Mouse (Mus musculus) embryo, embryonic 10.5 days (tissue): ENCODE data around the gene Efcc1.

Experiments
- DNase-seq: peaks from one replicate; pipeline ENCODE4 v3.0.0-alpha.2; 2015; ENCODE audit warnings: low spot score

Gene Efcc1

DNA sequence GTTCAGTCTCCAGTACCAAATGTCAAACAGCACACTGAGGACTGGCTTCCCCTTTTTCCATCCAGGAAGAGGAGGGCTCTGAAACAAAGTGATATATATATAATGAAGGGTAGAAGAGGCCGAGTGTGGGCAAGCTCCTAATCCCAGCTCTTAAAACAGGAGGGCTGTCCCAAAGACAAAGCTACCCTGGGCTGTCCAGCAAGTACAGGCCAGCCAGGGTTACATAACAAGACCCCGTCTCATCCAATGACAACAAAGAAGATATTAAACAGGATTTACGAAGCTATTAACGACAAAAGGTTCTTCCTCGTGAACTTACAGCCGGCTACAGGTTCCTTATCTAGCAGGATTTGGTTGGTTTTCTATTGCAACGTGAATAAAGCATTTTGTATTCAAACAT lies 74.2 kb downstream of the Efcc1 start:
- DNase-seq = no peak

DNA sequence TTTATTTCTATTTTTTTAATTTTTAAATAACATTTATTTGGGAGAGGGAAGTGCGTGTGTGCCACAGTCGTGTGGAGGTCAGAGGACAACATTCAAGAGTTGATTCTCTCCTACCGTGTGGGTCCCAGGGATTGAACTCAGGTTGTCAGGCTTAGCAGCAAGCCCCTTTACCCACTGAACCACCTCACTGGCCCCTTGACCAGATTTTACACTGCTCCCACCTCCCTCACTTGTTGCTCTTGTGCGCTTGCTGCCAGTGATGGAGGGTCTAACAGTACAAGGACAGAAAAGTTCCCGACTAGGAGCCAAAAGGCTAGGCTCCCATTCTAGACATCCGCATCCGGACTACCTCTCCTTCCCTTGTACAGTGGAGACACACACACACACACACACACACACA lies 74.8 kb downstream of the Efcc1 start:
- no peak for DNase-seq
